Mouse (Mus musculus) gastrocnemius, postnatal 4 days (tissue): ENCODE measurements around the gene Becn1. TPM values are rescaled to one million over a fixed set of nuclear protein-coding genes. Genes with fewer than 3 reads are reported as not detected.

ENCODE experiments used
- DNase-seq, 2 experiments: peaks; one replicate each; pipeline ENCODE4 v3.0.0; 2021 to 2022; ENCODE audit warnings: low spot score in 2 of 2, mixed read lengths in 2 of 2
- total RNA-seq, 2 experiments: library from RNA; stranded (reverse); gene quantifications; 2 replicates each; pipeline ENCODE4 v1.2.3; 2021

Gene Becn1
- total RNA-seq, 2 experiments from 2014 or later: 82.5 to 86.9 TPM

DNA sequence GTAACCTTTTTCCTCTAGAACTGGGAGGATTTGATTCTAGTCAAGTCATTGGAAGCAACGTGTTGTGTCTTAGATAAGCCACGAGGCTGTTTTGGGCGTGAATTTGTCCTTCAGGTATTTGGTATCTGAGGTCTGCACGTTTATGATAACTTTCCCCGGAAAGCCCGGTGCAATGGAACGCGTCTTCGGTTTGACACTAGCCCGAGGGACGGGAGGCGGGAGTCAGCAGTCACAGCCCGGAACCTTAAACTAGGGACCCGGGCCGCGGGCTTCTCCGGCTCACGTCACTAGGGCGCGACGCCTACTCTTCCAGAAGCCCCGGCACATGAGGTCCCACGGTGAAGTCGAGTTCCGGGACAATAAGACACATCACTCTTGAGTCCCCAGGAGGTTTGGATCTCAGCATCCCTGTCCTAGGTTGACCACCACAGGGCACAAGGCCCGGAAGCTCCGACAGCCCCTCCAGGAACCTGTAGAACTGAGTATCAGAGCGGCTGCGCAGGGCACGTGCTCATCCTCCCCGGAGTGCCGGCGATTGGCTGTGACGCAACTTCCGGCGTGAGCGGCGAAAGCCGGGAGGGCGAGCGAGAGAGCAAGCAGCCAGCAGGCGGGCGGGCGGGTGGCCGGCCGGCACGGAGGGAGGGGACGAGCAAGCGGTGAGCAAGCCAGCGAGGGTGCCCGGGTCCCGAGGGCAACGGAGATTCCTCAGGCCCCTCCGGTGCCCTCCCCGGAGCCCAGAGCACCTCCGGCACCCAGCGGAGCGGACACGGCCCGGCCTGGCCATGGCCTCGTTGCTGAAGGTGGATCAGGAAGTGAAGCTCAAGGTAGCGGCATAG lies 13.8 kb upstream of the Becn1 start, which contains the start of gene Psme3:
TSS of gene Psme3 (plus strand) at position 549 of the 836 bp plus-strand sequence.
- DNase-seq: peak; percentile 84 to 93

- DNase-seq: no peak
These were observed 13.1 kb upstream of the Becn1 start for GRCm38 (mm10) chr11:101315082-101315650.

DNA sequence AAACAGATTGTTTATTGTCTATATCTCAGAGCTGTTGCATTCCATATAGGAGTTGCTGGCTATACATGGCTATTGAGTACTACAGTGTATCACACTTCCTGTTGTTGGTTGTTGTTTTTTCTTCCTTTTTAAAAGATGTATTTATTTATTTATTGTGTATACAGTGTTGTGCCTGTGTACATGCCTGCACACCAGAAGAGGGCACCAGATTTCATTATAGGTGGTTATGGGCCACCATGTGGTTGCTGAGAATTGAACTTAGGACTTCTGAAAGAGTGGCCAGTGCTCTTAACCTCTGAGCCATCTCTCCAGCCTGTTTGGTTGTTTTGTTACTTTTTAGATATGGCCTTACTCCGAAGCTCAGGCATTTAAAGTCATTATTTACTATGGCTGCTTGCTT lies 12.5 kb upstream of the Becn1 start:
- DNase-seq: no peak

DNA sequence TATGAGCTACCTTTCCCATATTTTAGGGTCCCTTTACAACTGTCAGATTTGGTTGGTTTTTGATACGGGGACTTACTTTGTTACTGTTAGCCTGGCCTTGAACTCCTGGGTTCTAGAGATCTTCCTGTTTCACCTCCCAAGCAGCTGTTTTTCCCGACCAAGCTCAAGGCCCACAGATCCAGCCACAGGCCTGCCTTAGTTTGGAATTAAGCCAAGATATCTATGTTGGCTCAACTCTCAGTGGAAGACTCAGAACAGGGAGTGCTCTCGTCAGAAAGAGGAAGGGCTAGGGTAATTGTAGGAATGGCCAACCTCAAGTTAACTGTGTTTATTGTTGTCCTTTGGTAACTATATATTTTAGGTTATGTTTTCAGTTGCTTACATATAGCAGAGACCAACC lies 10.1 kb upstream of the Becn1 start:
- DNase-seq: no peak

DNA sequence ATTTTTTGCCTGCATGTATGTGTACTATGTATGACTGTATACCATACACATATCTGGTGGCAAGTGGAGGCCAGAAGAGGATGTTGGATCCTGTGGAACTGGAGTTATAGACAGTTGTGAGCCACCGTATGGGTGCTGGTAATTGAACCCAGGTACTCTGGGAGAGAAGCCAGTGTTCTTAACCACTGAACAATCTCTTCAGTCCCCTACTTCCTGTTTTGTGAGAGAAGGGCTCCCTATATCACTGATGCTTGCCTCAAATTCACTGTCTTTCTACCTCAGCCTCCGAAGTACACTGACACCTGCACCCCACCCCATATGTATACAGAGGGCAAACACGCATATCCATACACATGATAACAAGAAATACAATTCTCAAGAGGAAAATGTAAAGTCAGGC lies 9.0 kb upstream of the Becn1 start:
- DNase-seq: no peak

DNA sequence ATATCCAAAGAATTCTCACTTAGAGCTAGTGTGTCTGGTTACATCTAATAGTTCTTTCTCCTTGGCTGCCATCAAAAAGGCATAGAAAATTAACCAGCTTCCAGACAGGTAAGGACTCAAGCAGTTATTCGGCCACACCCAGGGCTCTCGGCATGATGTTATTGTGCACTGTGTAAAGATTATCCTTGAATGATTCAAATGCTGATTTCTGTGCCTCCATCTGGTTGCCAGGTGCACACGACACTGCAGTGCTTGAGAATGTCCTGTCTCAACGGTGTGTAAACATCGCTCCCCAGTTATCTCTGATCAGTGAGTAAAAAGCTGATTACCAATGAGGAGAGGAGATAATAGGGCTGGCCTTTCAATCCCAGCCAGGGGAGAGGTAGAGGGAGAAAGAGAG lies 5.7 kb upstream of the Becn1 start:
- no peak for DNase-seq

- DNase-seq: no peak
These were observed 635 bp downstream of the Becn1 start for GRCm38 (mm10) chr11:101301299-101302003.

DNA sequence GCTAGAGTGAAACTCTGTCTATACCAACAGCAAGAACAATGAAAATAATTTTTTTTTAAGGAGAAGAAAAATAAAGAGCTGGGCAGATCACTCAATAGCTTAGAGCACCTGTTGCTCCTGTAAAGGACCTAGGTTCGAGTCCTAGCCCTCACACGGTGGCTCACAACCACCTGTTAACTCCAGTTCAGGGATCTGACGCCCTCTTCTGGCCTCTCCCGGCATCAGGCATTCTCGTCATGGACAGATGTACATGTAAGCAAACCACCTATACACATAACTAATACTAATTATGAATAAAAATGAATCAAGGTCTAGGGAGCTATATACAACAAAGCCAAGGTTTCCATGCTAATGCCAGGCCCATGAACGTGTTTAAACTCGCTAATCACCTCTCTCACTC lies 1.2 kb downstream of the Becn1 start:
- no peak for DNase-seq

- DNase-seq: no peak
These were observed 6.9 kb downstream of the Becn1 start for GRCm38 (mm10) chr11:101295191-101295590.

DNA sequence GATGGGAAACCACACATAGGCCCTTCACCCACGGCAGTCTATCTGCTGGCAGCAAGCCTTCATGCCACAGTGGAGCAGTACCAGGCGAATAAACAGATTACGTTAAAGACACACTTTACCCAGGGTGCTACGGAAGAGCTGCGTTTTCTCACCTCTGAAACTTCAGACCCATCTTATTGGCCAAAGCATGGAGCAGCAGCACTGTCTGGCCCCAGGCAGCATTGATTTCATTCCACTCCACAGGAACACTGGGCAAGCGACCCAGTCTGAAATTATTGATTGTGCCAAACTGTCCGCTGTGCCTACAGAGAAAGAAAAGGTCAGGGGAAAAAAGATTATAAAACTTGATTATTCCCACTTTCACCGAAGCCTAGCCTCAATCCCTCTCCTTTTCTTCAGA lies 10.9 kb downstream of the Becn1 start:
- no peak for DNase-seq

DNA sequence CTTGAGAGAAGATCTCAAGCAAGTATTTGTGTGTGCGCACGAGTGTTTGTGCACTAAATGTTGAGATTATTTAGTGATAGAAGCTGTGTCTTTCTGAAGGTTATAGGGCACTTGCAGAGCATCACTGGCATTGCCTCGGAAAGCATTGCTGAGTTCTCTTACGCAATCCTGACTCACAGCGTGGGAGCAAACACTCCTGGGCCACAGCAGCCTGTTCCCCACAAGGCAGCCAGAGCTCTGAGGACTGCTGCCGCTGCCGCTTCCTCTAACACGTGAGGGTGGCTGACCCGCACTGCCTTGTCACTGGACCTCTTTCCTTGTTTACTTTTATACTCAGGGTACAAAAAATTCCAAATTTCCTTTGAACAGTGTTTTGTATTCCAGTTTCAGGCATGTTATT lies 14.8 kb downstream of the Becn1 start:
- DNase-seq: no peak

DNA sequence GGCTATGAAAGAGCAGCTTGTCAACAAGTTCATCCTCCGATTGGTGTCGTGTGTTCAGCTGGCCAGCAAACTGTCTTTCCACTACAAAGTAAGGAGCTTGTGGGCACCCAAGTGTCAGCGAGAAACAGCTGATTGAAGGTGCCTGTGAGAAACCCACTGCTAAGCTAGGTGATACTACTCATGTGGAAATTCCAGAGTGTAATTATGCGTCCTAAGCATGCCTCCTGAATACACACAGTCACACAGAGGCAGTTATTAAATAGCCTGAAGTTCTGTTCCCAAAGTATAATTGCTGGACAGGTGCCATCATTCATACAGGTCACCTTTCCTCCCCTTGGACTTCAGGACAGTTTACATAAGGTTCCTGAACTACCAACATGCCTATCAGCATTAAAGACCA lies 18.3 kb downstream of the Becn1 start:
- no peak for DNase-seq

DNA sequence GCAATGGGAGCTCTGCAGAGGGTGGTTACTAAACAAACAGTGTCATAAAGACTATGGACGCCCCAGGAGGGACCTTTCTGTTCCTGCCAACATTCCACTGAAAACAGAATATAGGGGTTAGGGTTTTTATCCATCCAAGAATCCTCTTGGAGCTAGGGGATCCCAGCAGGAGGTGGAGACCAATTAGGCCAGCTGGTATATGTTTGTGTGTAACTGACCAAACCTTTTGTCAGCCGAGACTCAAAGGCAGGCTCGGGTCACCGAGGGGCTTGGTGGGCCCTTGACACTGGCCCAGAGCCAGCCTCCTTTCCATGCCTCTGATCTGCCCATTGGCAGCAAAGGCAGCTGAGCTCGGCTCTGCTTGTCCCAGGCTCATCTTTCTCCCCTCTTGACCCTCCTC lies 19.2 kb downstream of the Becn1 start:
- DNase-seq: no peak

DNA sequence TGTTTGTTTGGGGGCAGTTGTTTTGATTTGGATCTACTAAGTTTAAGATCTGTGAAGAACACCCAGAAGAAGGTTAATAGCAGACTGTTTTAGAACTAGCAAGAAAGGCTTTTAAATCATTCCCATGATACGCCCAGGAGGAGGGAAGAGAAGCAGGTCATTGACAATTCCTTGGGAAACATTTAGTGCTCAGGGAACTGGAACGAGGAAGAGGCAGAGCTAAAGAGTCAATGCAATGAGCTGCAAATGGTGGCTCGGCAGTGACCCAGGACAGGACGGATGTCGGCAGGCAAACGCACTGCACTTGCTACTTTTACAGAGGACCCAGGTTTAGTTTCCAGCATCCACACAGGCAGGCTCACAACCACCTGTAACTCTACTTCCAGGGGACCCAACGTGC lies 21.2 kb downstream of the Becn1 start:
- DNase-seq: no peak

DNA sequence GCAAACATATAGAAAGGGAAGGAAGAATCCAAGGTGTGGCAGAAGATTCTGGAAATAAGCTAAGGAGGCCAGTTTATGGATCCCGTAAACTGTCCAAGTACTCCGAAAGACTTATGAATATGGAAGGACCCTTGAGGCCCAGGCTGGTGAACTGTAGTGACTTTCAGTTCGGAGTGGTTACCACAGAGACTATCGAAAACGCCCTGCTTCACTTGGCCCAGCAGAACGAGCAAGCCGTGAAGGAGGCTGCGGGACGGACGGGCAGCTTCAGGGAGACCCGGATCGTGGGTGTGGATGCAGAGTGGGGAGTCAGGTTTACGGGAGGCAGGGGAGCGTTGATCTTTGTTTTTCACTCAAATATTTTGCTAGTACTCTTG lies 22.9 kb downstream of the Becn1 start:
- no peak for DNase-seq

DNA sequence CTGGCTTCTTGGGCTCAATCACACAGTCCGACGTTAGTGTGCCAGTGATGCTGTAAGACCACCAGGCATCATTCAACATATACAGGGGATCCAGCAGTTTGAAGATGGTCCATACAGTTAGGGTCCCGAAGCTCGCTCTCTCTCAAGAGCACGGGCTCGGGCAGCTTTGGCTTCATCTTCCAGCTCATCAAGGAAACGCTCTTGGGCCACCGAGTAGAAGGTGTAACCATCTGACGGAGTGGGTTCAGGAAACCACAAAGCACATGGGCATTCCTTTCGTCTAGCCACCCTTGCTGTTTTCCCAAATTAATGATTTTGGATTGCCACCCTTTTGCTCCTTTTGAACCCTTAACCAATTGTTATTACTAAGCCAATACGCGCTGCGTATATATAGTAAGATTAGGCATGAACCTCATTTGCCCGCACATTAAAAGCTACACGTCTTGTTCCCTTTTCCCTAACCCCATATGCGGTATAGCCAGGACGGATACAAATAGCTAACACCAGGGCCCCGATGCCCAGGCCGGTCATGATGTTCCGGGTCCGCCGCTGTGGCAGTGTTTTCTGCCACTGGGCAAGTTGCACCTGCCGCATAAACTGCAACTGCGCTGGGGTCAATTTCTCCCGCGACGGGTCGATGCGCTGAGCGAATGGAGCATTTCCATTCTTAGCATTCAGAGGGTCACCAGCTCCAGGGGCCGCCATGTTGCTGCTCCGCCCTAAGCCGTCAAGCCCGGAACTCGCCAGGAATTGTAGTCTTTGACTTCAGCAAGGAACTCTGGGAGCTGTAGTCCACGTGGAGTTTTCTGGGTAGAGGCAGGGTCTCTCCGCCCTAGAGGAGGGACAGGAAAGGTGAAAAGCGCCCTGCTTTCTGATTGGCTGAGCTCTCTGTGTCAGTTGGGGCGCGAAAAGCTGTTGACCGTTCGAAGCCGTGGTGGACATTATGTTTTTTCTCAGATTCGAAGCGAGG lies 23.6 kb downstream of the Becn1 start, which contains the start of the genes Cntd1 and Coa3:
TSS of gene Cntd1 (plus strand) at position 790 of the 970 bp plus-strand sequence.
TSS of gene Coa3 (minus strand) at position 892 of the 970 bp plus-strand sequence.
- peak; percentile 48 to 80 for DNase-seq

DNA sequence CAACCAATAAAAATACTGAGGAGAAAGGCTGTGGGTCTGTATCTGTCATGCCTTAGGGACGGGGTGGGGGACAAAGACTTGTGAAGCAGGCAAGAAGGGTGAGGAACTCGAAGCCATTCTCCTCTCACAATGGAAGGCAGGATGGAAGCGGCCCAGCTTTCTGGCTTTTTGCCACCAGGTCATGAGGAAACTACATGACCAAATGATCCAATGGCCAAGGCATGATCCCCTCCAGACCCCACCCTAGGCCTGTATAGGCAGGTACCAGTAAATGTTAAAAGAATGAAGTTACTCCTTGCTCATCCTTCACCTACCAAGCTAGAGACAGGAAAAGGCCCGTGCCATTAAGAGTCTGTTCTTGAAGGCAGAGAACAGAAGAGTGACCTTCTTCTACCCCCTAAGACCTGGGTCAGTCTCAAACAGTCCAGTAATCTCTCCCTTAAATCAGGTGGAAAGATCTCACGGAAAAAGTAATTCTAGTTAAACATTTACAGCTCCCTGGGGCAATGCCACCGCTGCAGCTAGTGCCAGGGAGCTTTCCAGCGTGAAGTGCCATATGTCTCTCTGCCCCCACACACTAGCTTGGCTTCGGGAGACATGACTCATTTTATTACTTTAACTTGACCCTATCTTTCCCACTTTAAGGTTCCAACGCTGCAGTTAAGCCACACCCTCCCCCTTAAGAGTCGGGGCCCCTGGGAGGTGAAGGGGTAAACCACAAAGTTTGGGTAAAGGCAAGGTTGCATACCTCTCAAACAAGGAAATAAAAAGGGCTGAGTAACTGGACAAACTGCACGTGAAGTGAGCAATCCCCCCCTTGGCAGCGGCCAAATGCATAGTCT lies 24.5 kb downstream of the Becn1 start:
- no peak for DNase-seq

GRCm38 (mm10) chr11:101276319-101277070 lies 25.6 kb downstream of the Becn1 start:
- DNase-seq: no peak

DNA sequence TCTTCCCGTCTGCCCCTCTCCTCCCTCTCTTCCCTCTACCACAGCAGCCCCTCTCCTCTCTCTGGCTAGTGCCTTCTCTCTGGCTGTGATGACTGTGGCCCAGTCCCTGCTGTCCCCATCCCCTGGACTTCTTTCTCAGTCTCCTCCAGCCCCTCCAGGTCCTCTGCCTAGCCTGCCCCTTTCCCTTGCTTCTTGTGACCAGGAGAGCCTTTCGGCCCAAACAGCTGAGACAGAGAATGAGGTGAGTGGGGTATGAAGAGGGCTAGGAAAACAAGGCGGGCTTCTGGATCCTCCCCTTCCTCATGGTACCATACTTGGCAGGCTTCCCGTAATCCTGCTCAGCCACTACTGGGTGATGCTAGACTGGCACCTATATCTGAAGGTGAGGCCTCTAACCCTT lies 26.8 kb downstream of the Becn1 start:
- DNase-seq: no peak
